8 mouse cellular contexts compared by ENCODE assay signal in the genomic region with DNA sequence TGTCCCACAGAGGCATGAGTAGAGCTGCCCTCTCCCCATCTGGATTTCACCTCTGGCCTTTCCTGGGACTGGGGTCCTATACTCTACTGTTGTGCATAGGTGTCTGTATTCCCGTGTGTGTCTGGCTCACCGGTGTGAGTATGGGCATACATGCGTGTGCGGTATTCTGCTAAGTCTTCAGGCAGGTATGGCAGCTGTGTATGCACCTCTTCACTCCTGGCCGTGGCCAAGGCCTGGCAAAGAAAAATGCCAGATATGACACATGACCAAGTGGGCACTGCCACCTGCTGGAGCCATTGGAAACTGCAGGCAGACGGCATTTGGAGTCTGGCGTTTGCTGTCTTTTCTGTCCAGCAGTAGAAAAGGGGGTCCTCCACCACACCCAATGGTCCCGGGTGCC. TPM values are rescaled to one million over a fixed set of nuclear protein-coding genes. Genes with fewer than 3 reads are reported as not detected.
DNase-seq lines count a peak whose midpoint lies in the region; ATAC-seq lines count a peak whose summit lies in the region.

No protein-coding gene starts in this region.

- DNase-seq in heart, postnatal 10 days = peak; percentile 70 to 80
- DNase-seq in c-Kit-positive CD71-positive TER-119-negative erythroid progenitor cells, embryonic 14.5 days (ENCODE audit: low read depth) = peak; percentile 17
- peak; percentile 41 for DNase-seq in hindlimb bud, embryonic 11.5 days (ENCODE audit: extremely low spot score, low read depth, low spot score)
- DNase-seq in limb, embryonic 11.5 days (ENCODE audit: low spot score) = peak; percentile 90
- peak; percentile 71 for DNase-seq in naive thymus-derived CD4-positive, alpha-beta T cell, adult 2 months (ENCODE audit: low read depth)
- peak; percentile 72 for DNase-seq in splenic B cell, adult 2 months (ENCODE audit: low read depth, low spot score)

- intact Hi-C loops in heart, postnatal 10 days (cut with DNase I) = loop anchor here (2.0 to 5.0 kb wide), 3 partner anchors 348 to 693 kb away; no protein-coding TSS in a partner anchor

- no peak overlapping the region for H3K4me3 ChIP-seq in heart, embryonic 11.5 days (ENCODE audit: low read depth, low read length)
- H3K4me3 ChIP-seq in forebrain, embryonic 13.5 days = no peak overlapping the region
- no peak overlapping the region for H3K4me3 ChIP-seq in limb, embryonic 11.5 days (ENCODE audit: low read depth, low read length)

- no peaks in the 10 kb centered on the region for H3K4me1 ChIP-seq in heart, embryonic 11.5 days (ENCODE audit: control insufficient read depth, insufficient read depth, low read length)
- H3K4me1 ChIP-seq in forebrain, embryonic 13.5 days = no peaks in the 10 kb centered on the region
- no peaks in the 10 kb centered on the region for H3K4me1 ChIP-seq in limb, embryonic 11.5 days (ENCODE audit: control insufficient read depth, insufficient read depth, low read length)

- no peak for ATAC-seq in heart, embryonic 11.5 days (replicated peaks; ENCODE audit: insufficient number of reproducible peaks, low FRiP score, low TSS enrichment)
- peak; percentile 79 for ATAC-seq in forebrain, embryonic 13.5 days
- no peak for ATAC-seq in limb, embryonic 11.5 days (ENCODE audit: insufficient number of reproducible peaks, low FRiP score, low TSS enrichment, low read depth)

- H3K27ac ChIP-seq in heart, embryonic 11.5 days (ENCODE audit: low read depth, low read length) = no peak overlapping the region
- H3K27ac ChIP-seq in forebrain, embryonic 13.5 days = no peak overlapping the region
- H3K27ac ChIP-seq in limb, embryonic 11.5 days (replicated peaks; ENCODE audit: low read depth, low read length) = no peak overlapping the region

- H3K4me2 ChIP-seq in heart, embryonic 11.5 days = no peak overlapping the region
- H3K4me2 ChIP-seq in forebrain, embryonic 13.5 days = no peak overlapping the region
- no peak overlapping the region for H3K4me2 ChIP-seq in limb, embryonic 11.5 days (ENCODE audit: low read depth, severe bottlenecking)

- no peaks in the 10 kb centered on the region for H3K9me3 ChIP-seq in heart, embryonic 11.5 days (replicated peaks; ENCODE audit: control insufficient read depth, low read length)
- no peaks in the 10 kb centered on the region for H3K9me3 ChIP-seq in forebrain, embryonic 13.5 days (replicated peaks)
- no peaks in the 10 kb centered on the region for H3K9me3 ChIP-seq in limb, embryonic 11.5 days (ENCODE audit: control insufficient read depth, low read length)

- H3K27me3 ChIP-seq in heart, embryonic 11.5 days (ENCODE audit: control insufficient read depth, insufficient read depth, low read length) = no peaks in the 10 kb centered on the region
- no peaks in the 10 kb centered on the region for H3K27me3 ChIP-seq in forebrain, embryonic 13.5 days
- no peaks in the 10 kb centered on the region for H3K27me3 ChIP-seq in limb, embryonic 11.5 days (ENCODE audit: control insufficient read depth, insufficient read depth, low read length)
- no peaks in the 10 kb centered on the region for H3K27me3 ChIP-seq in splenic B cell, adult 2 months (ENCODE audit: control insufficient read depth, insufficient read depth, low read length, poor library complexity, severe bottlenecking)

- H3K36me3 ChIP-seq in heart, embryonic 11.5 days (ENCODE audit: control insufficient read depth, insufficient read depth, low read length) = no peaks in the 10 kb centered on the region
- no peaks in the 10 kb centered on the region; the same call in 1 of the 2 replicates for H3K36me3 ChIP-seq in forebrain, embryonic 13.5 days (ENCODE audit: poor library complexity, severe bottlenecking)
- no peaks in the 10 kb centered on the region for H3K36me3 ChIP-seq in limb, embryonic 11.5 days (ENCODE audit: control insufficient read depth, insufficient read depth, low read length)
- no peaks in the 10 kb centered on the region for H3K36me3 ChIP-seq in splenic B cell, adult 2 months (ENCODE audit: control insufficient read depth, insufficient read depth, low read length, poor library complexity, severe bottlenecking)

- H3K9ac ChIP-seq in heart, embryonic 11.5 days (ENCODE audit: low read depth, low read length) = no peak overlapping the region
- H3K9ac ChIP-seq in forebrain, embryonic 13.5 days = no peak overlapping the region
- no peak overlapping the region for H3K9ac ChIP-seq in limb, embryonic 11.5 days (ENCODE audit: low read length)

- WGBS in heart, embryonic 11.5 days (ENCODE audit: insufficient replicate concordance) = 28% methylated on average over 8 of the region's 8 CpGs
- 27% methylated on average over 8 of the region's 8 CpGs for WGBS in forebrain, embryonic 13.5 days
- WGBS in limb, embryonic 11.5 days = 30% methylated on average over 8 of the region's 8 CpGs

RNA-seq across cellular contexts. Expression of a gene that starts 26.7 kb away (rescaled TPM):
- total RNA-seq in heart, postnatal 10 days (2021) = under 1 TPM; 0.22 to 0.60 TPM
- 0.79 and 1.4 TPM in 2 replicates for polyA plus RNA-seq in heart, embryonic 11.5 days (2014; fragmentation: Nextera tagmentation; extraction: Ambion mirVana)
- polyA plus RNA-seq in forebrain, embryonic 13.5 days (2015; fragmentation: Nextera tagmentation; extraction: Ambion mirVana) = 79.2 and 94.8 TPM in 2 replicates
- 0.20 and 0.37 TPM in 2 replicates for polyA plus RNA-seq in limb, embryonic 11.5 days (2014; fragmentation: Nextera tagmentation; extraction: Ambion mirVana)

RNA-seq across cellular contexts. Expression of a gene that starts 32.6 kb away (rescaled TPM):
- 10 to 100 TPM; 68.1 to 68.3 TPM for total RNA-seq in heart, postnatal 10 days (2021)
- 62.6 and 75.7 TPM in 2 replicates for polyA plus RNA-seq in heart, embryonic 11.5 days (2014; fragmentation: Nextera tagmentation; extraction: Ambion mirVana)
- 80.9 and 82.1 TPM in 2 replicates for polyA plus RNA-seq in forebrain, embryonic 13.5 days (2015; fragmentation: Nextera tagmentation; extraction: Ambion mirVana)
- 105 and 113 TPM in 2 replicates for polyA plus RNA-seq in limb, embryonic 11.5 days (2014; fragmentation: Nextera tagmentation; extraction: Ambion mirVana)

Comparison
In these comparisons a context has a peak if more than half of its experiments do, and no peak if none do; other contexts are left out.
1. DNase-seq: peak in every context shown above with its lines; median percentile 90 in limb, embryonic 11.5 days; 75 in heart, postnatal 10 days; 72 in splenic B cell, adult 2 months; 71 in naive thymus-derived CD4-positive, alpha-beta T cell, adult 2 months; 41 in hindlimb bud, embryonic 11.5 days; 17 in c-Kit-positive CD71-positive TER-119-negative erythroid progenitor cells, embryonic 14.5 days.
2. RNA of a gene that starts 26.7 kb away (polyA plus RNA-seq): 79.2 to 94.8 TPM in forebrain, embryonic 13.5 days; 0.79 to 1.4 TPM in heart, embryonic 11.5 days and 0.20 to 0.37 TPM in limb, embryonic 11.5 days; every median in the first group is over 10 times any median in the second.